Mouse (Mus musculus) bone marrow macrophage, adult 2 months (primary cell): Measurements from ENCODE around the gene Hspa12a.

ENCODE experiments used
- CTCF ChIP-seq: IDR thresholded peaks from 2 replicates; pipeline ENCODE4 v1.5.1; 2012; ENCODE audit warnings: low read depth, mild to moderate bottlenecking, low read length, moderate library complexity
- POLR2A ChIP-seq: IDR thresholded peaks from 2 replicates; pipeline ENCODE4 v1.6.1; 2012; ENCODE audit warnings: mild to moderate bottlenecking, low read depth, low read length, borderline replicate concordance

DNA sequence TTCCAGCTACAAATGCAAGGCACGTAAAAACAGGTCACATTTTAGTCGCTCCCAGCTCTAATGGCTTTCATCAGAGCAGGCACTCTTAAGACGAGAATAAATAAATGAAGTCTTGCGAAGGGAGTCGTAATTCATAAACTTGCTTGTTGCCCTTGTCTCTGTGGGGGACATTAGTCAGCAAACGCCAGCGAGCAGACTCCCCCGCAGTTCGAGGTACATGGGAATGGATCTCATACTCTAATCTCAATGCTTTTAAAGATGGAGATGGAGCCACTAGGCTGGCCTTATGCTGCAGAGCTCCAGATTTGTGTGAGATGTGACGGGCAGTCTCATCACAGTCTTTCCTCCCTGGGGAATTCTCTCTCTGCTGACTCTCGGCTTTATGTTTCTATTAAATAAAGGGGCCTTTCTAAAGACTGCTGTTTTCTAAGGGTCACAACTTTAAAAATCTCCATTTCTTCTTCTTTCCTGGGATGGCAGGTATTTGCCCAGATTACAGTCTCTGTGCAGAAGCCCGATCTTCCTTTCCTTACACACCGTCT lies 109.7 kb downstream of the Hspa12a start:
- no peak for TF ChIP-seq CTCF
- no peak for TF ChIP-seq POLR2A
